Mouse (Mus musculus) kidney, embryonic 16.5 days (tissue): ENCODE data around the gene Mcpt9. TPM values are rescaled to one million over a fixed set of nuclear protein-coding genes. Genes with fewer than 3 reads are reported as not detected.
"Not testable (repeated sequence)": the region's sequence is repeated elsewhere in the genome, so short reads cannot be mapped to it uniquely, and the experiment has no call there.

Source experiments
- ATAC-seq: fragments of 200-750 bp; cut with Nextera tagmentation; 2 replicates; pipeline ENCODE4 v1.8.0; 2017; ENCODE audit warnings: moderate TSS enrichment; ENCODE audit not compliant: low FRiP score, low TSS enrichment
- H3K27ac ChIP-seq: fragments of 300-500 bp; sonication (generic); 2 replicates; pipeline ENCODE4 v1.5.1; 2014; ENCODE audit warnings: low read length
- H3K27me3 ChIP-seq: fragments of 300-500 bp; sonication (generic); 2 replicates; pipeline ENCODE4 v1.6.1; 2014; ENCODE audit warnings: low read length, control low read depth, mixed read lengths; ENCODE audit not compliant: insufficient read depth
- H3K36me3 ChIP-seq: fragments of 300-500 bp; sonication (generic); 2 replicates; pipeline ENCODE4 v1.6.1; 2014; ENCODE audit warnings: low read length, control low read depth, mixed read lengths; ENCODE audit not compliant: insufficient read depth
- H3K4me1 ChIP-seq: fragments of 300-500 bp; sonication (generic); 2 replicates; pipeline ENCODE4 v1.6.1; 2014; ENCODE audit warnings: low read length, control low read depth, mixed read lengths; ENCODE audit not compliant: insufficient read depth
- H3K4me2 ChIP-seq: fragments of 300-500 bp; sonication (generic); replicated peaks from 2 replicates; pipeline ENCODE4 v1.6.1; 2014; ENCODE audit warnings: low read depth, low read length
- H3K4me3 ChIP-seq: fragments of 300-500 bp; sonication (generic); 2 replicates; pipeline ENCODE4 v1.5.1; 2014; ENCODE audit warnings: mild to moderate bottlenecking, low read length
- H3K9ac ChIP-seq: fragments of 300-500 bp; sonication (generic); replicated peaks from 2 replicates; pipeline ENCODE4 v1.6.1; 2014; ENCODE audit warnings: low read length
- H3K9me3 ChIP-seq: fragments of 300-500 bp; sonication (generic); 2 replicates; pipeline ENCODE4 v1.6.1; 2016; ENCODE audit warnings: low read length, control low read depth
- WGBS: fragments of 180-500 bp; shearing (Covaris S2); extraction: QIAGEN DNeasy Blood & Tissue Kit; methylation state at CpG from one replicate; pipeline ENCODE4 v1.1.7; 2014; 5-methylcytosine and 5-hydroxymethylcytosine counted together
- polyA plus RNA-seq: library from polyadenylated mRNA; unstranded; fragments of >200 nt; fragmentation: Nextera tagmentation; extraction: Ambion mirVana; gene quantifications from 2 replicates; pipeline ENCODE4 v1.2.1, GENCODE M21; 2015

Gene Mcpt9
- polyA plus RNA-seq, 1 experiment from 2014 or later = not detected

DNA sequence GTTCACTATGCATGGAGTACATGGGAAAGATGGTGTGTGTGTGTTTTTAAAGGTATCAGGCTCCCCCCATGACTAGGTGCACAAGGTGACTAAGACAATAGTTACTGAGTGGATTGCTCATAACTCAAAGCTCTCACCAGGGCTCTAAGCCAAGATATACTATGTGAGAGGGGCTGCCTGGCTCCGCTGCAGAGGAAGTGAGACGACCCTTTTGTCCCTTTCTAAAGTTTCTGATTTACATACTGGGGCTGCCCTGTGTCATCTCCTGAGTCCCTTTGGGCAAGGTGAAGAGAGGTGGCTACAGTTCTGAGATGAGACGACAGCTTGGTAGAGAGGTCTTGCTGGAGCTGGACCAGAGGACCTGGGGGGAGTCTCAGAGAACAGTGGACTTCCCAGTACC lies 17.1 kb downstream of the Mcpt9 start:
- Histone ChIP-seq H3K4me2 (no peak overlapping the region), H3K4me1 (no peaks in the 10 kb centered on the region), H3K9me3 (no peaks in the 10 kb centered on the region), H3K36me3 (no peaks in the 10 kb centered on the region), H3K4me3 (no peak overlapping the region), H3K9ac (no peak overlapping the region), H3K27ac (no peak overlapping the region), H3K27me3 (no peaks in the 10 kb centered on the region)
- 37% methylated on average over 3 of the region's 3 CpGs for WGBS
- no peak for ATAC-seq

DNA sequence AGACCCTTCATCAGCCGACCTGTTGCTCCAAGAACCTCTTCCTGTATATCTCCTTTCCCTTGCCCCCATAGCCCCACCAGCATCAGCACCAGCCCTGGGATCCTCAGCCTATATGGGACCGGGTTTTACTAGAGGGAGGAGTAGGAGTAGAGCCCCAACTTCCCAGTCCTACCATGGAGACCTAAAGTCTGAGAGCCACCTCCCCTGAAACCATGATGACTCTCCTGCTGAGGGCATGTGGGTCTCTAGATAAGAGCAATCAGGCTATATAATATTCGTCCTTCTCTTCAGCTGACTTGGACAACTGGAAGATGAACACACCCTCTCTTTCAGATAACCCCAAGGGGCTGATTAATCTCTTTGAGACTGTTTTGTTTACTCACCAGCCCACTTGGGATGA lies 42.8 kb downstream of the Mcpt9 start:
- ATAC-seq, H3K4me1 ChIP-seq, H3K9ac ChIP-seq, H3K9me3 ChIP-seq, H3K4me2 ChIP-seq, H3K27me3 ChIP-seq, H3K4me3 ChIP-seq, H3K27ac ChIP-seq, H3K36me3 ChIP-seq: not testable (repeated sequence)
- 69% methylated on average over 1 of the region's 3 CpGs for WGBS

Other genes with a start within 250 kb of the Mcpt9 start
- gene Adcy4, start 246.4 kb downstream of the Mcpt9 start, polyA plus RNA-seq = 16.7 and 19.7 TPM in 2 replicates
- gene Ripk3, start 241.6 kb downstream of the Mcpt9 start, polyA plus RNA-seq = 39.3 and 43.4 TPM in 2 replicates
- gene Nfatc4, start 207.4 kb downstream of the Mcpt9 start, polyA plus RNA-seq = 38.2 and 38.7 TPM in 2 replicates
- 22.5 and 25.1 TPM in 2 replicates for gene Nynrin, start 176.5 kb downstream of the Mcpt9 start, polyA plus RNA-seq
- 0.42 and 0.74 TPM in 2 replicates for gene Cbln3, start 146.1 kb downstream of the Mcpt9 start, polyA plus RNA-seq
- 18.7 and 19.3 TPM in 2 replicates for gene Khnyn, start 145.5 kb downstream of the Mcpt9 start, polyA plus RNA-seq
- 71.1 and 75.8 TPM in 2 replicates for gene Sdr39u1, start 130.2 kb downstream of the Mcpt9 start, polyA plus RNA-seq
- 2.0 and 2.3 TPM in 2 replicates for gene Cma1, start 85.8 kb downstream of the Mcpt9 start, polyA plus RNA-seq
- not detected in 2 replicates for gene Cma2, start 79.5 kb downstream of the Mcpt9 start, polyA plus RNA-seq
- gene Mcpt1, start 12.5 kb downstream of the Mcpt9 start, polyA plus RNA-seq = not detected in 2 replicates
- 0.15 TPM in 1 of 2 replicates, not detected in the other for gene Mcpt2, start 11.5 kb upstream of the Mcpt9 start, polyA plus RNA-seq
- not detected in 2 replicates for gene Mcpt4, start 31.8 kb upstream of the Mcpt9 start, polyA plus RNA-seq
- gene Mcpt8, start 54.8 kb upstream of the Mcpt9 start, polyA plus RNA-seq = 0.22 and 0.52 TPM in 2 replicates
- gene Ctsg, start 72.1 kb upstream of the Mcpt9 start, polyA plus RNA-seq = not detected in 2 replicates
- not detected in 2 replicates for gene Gzme, start 90.1 kb upstream of the Mcpt9 start, polyA plus RNA-seq
- not detected in 2 replicates for gene Gzmd, start 102.1 kb upstream of the Mcpt9 start, polyA plus RNA-seq
- gene Gzmg, start 129.1 kb upstream of the Mcpt9 start, polyA plus RNA-seq = not detected in 2 replicates
- gene Gzmn, start 144.1 kb upstream of the Mcpt9 start, polyA plus RNA-seq = not detected in 2 replicates
- gene Gzmf, start 180.9 kb upstream of the Mcpt9 start, polyA plus RNA-seq = not detected in 2 replicates
- not detected in 2 replicates for gene Gzmc, start 204.2 kb upstream of the Mcpt9 start, polyA plus RNA-seq
- gene Gzmb, start 231.8 kb upstream of the Mcpt9 start, polyA plus RNA-seq = 0.11 TPM in 1 of 2 replicates, not detected in the other